Mouse (Mus musculus) ES-E14 (cell line): ENCODE measurements at regions not wholly inside any gene's neighbourhood (a gene's known extent, or its start where the extent isn't known, plus 50 kb on each side); places are given as distances from the start of the nearest gene placed in this dataset.

Experiments used
- CHD2 ChIP-seq: IDR thresholded peaks from 2 replicates; pipeline ENCODE4 v1.6.1; 2014; ENCODE audit warnings: mild to moderate bottlenecking, low read depth, low read length, inconsistent platforms
- HCFC1 ChIP-seq: IDR thresholded peaks from 2 replicates; pipeline ENCODE4 v1.6.1; 2012; ENCODE audit warnings: low read length, inconsistent platforms, borderline replicate concordance; ENCODE audit not compliant: insufficient read depth
- MAFK ChIP-seq: IDR thresholded peaks from 2 replicates; pipeline ENCODE4 v1.6.1; 2014; ENCODE audit warnings: mild to moderate bottlenecking, low read depth, low read length, inconsistent platforms; ENCODE audit not compliant: insufficient read depth
- ZC3H11A ChIP-seq: IDR thresholded peaks from 2 replicates; pipeline ENCODE4 v1.6.1; 2012; ENCODE audit warnings: low read depth, mild to moderate bottlenecking, inconsistent platforms, low read length, borderline replicate concordance
- ZNF384 ChIP-seq: IDR thresholded peaks from 2 replicates; pipeline ENCODE4 v1.6.1; 2012; ENCODE audit warnings: low read depth, low read length, inconsistent platforms

DNA sequence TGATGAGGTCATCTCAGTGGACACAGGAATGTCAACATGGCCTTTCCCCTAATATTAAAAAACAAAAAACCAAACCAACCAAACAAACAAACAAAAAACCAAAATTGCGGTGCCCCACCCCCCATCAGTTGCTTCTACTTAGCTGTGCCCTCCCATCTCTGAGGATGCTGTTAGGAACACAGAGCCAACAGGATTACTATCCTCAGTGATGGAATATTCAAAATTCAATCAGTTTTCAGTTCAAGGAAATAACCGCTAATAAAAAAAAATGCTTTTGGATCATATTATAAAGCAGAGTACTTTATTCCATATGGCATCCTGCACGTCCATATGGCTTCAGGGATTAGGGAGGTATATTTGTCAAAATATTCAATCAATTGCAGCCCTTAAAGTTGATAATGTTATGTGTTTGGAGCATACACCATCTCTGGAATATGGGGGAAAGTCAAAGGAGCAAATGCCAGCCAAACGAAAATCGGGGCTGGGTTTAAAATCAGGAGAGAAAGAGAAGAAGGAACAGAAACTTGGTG is 249.1 kb downstream of the Tmem182 start:
- TF ChIP-seq MAFK (no peak), CHD2 (no peak), HCFC1 (no peak), ZC3H11A (no peak), ZNF384 (no peak)
